Mouse (Mus musculus) heart, embryonic 15.5 days (tissue): Measurements from ENCODE around the gene Trpm8. TPM values are rescaled to one million over a fixed set of nuclear protein-coding genes. Genes with fewer than 3 reads are reported as not detected.
A peak's percentile ranks its signal among the peaks of the same experiment; 100 is the strongest.

Experiments used
- ATAC-seq: fragments of 200-750 bp; cut with Nextera tagmentation; replicated peaks from 2 replicates; pipeline ENCODE4 v1.8.0; 2017; ENCODE audit warnings: low read depth, moderate TSS enrichment; ENCODE audit not compliant: insufficient number of reproducible peaks, insufficient read depth, low FRiP score
- H3K27ac ChIP-seq: fragments of 300-500 bp; sonication (generic); 2 replicates; pipeline ENCODE4 v1.5.1; 2015; ENCODE audit warnings: mild to moderate bottlenecking, inconsistent platforms
- H3K27me3 ChIP-seq: fragments of 300-500 bp; sonication (generic); 2 replicates; pipeline ENCODE4 v1.6.1; 2015; ENCODE audit warnings: inconsistent platforms
- H3K36me3 ChIP-seq: fragments of 300-500 bp; sonication (generic); 2 replicates; pipeline ENCODE4 v1.6.1; 2015; ENCODE audit warnings: mild to moderate bottlenecking, inconsistent platforms
- H3K4me1 ChIP-seq: fragments of 300-500 bp; sonication (generic); replicated peaks from 2 replicates; pipeline ENCODE4 v1.6.1; 2015; ENCODE audit warnings: inconsistent platforms
- H3K4me2 ChIP-seq: fragments of 300-500 bp; sonication (generic); 2 replicates; pipeline ENCODE4 v1.6.1; 2015; ENCODE audit warnings: inconsistent platforms, mild to moderate bottlenecking, moderate library complexity
- H3K4me3 ChIP-seq: fragments of 300-500 bp; sonication (generic); 2 replicates; pipeline ENCODE4 v1.5.1; 2015; ENCODE audit warnings: mild to moderate bottlenecking, inconsistent platforms
- H3K9ac ChIP-seq: fragments of 300-500 bp; sonication (generic); 2 replicates; pipeline ENCODE4 v1.6.1; 2015; ENCODE audit warnings: mild to moderate bottlenecking, inconsistent platforms
- H3K9me3 ChIP-seq: fragments of 300-500 bp; sonication (generic); replicated peaks from 2 replicates; pipeline ENCODE4 v1.6.1; 2016; ENCODE audit warnings: inconsistent platforms
- WGBS: fragments of 180-500 bp; shearing (Covaris S2); methylation state at CpG from one replicate; pipeline ENCODE4 v1.1.7; 2015; ENCODE audit warnings: mixed read lengths; 5-methylcytosine and 5-hydroxymethylcytosine counted together
- polyA plus RNA-seq: library from polyadenylated mRNA; unstranded; fragments of >200 nt; fragmentation: Nextera tagmentation; extraction: Ambion mirVana; gene quantifications from 2 replicates; pipeline ENCODE4 v1.2.1, GENCODE M21; 2015

Gene Trpm8
- polyA plus RNA-seq, 1 experiment from 2014 or later = not detected

DNA sequence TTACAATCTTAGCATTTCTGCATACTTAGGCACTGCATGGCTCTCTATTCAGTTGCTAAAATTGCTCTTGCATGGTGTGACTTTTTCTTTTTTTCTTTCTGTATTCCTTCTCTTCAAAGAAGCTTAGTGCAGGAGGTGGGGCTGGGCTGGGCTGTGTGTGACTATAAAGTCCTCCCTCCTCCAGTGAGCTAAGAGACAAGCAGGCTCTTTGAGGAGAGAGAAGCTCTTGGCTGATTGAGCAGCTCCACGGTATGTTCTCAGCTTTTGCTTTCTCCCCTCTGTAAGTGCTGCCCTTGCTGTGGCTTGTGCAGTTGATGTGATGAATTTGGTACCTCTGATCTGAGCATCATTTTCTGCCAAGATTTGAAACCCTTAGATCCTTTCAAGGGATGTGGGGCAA is 29.1 kb downstream of the Trpm8 start:
- peaks cover 40% of the 10 kb centered on the region for H3K9me3 ChIP-seq
- 58% methylated on average over 1 of the region's 1 CpGs for WGBS

GRCm38 (mm10) chr1:88307180-88307579 is 29.7 kb downstream of the Trpm8 start:
- H3K27ac ChIP-seq = no peak overlapping the region
- ATAC-seq = no peak
- peaks cover 40% of the 10 kb centered on the region for H3K9me3 ChIP-seq
- no peaks in the 10 kb centered on the region for H3K4me1 ChIP-seq
- no peaks in the 10 kb centered on the region for H3K27me3 ChIP-seq
- H3K36me3 ChIP-seq = no peaks in the 10 kb centered on the region
- no peak overlapping the region for H3K4me2 ChIP-seq
- H3K9ac ChIP-seq = no peak overlapping the region
- no peak overlapping the region for H3K4me3 ChIP-seq
- 61% methylated on average over 12 of the region's 12 CpGs for WGBS

More for the DNA sequence above, 29.1 kb downstream of the Trpm8 start:
- H3K27me3 ChIP-seq = no peaks in the 10 kb centered on the region
- no peaks in the 10 kb centered on the region for H3K4me1 ChIP-seq
- no peaks in the 10 kb centered on the region for H3K36me3 ChIP-seq
- no peak overlapping the region for H3K4me3 ChIP-seq
- no peak for ATAC-seq
- H3K9ac ChIP-seq = no peak overlapping the region
- no peak overlapping the region for H3K4me2 ChIP-seq
- no peak overlapping the region for H3K27ac ChIP-seq

GRCm38 (mm10) chr1:88309020-88309419 is 31.6 kb downstream of the Trpm8 start:
- no peak overlapping the region for H3K9ac ChIP-seq
- H3K36me3 ChIP-seq = no peaks in the 10 kb centered on the region
- no peak overlapping the region for H3K4me3 ChIP-seq
- H3K27me3 ChIP-seq = no peaks in the 10 kb centered on the region
- H3K27ac ChIP-seq = no peak overlapping the region
- H3K4me2 ChIP-seq = no peak overlapping the region
- 48% methylated on average over 2 of the region's 2 CpGs for WGBS
- peaks cover 37% of the 10 kb centered on the region for H3K9me3 ChIP-seq
- ATAC-seq = 0 out of 2 replicates have a peak, but pooled peaks have one; percentile 8
- no peaks in the 10 kb centered on the region for H3K4me1 ChIP-seq

GRCm38 (mm10) chr1:88309905-88310304 is 32.4 kb downstream of the Trpm8 start:
- Histone ChIP-seq H3K9ac (no peak overlapping the region), H3K9me3 (peaks cover 31% of the 10 kb centered on the region), H3K4me1 (no peaks in the 10 kb centered on the region), H3K36me3 (no peaks in the 10 kb centered on the region), H3K4me3 (no peak overlapping the region), H3K4me2 (no peak overlapping the region), H3K27ac (no peak overlapping the region), H3K27me3 (no peaks in the 10 kb centered on the region)
- WGBS = 42% methylated on average over 3 of the region's 3 CpGs
- ATAC-seq = no peak

DNA sequence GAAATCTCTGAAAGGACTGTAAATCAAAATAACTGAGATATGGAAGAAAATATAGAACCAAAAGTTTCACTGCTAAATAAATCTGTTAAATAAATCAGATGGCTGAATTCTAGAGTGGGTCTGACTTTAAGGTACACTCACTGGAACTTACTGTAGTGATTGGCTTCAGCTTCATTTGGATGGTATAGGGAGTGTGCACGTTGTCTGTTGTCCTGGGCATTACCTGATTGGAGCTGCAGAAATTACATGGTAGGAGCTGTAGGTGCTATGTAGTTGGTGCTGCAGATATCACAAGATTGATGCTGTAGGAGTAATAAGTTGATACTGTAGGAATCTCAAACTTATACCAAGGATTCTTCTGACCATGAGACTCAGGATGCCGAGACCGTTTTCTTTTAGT is 32.9 kb downstream of the Trpm8 start:
- Histone ChIP-seq H3K4me1 (no peaks in the 10 kb centered on the region), H3K36me3 (no peaks in the 10 kb centered on the region), H3K9me3 (peaks cover 31% of the 10 kb centered on the region), H3K4me3 (no peak overlapping the region), H3K4me2 (no peak overlapping the region), H3K27ac (no peak overlapping the region), H3K27me3 (no peaks in the 10 kb centered on the region), H3K9ac (no peak overlapping the region)
- no peak for ATAC-seq
- 60% methylated on average over 3 of the region's 3 CpGs for WGBS

DNA sequence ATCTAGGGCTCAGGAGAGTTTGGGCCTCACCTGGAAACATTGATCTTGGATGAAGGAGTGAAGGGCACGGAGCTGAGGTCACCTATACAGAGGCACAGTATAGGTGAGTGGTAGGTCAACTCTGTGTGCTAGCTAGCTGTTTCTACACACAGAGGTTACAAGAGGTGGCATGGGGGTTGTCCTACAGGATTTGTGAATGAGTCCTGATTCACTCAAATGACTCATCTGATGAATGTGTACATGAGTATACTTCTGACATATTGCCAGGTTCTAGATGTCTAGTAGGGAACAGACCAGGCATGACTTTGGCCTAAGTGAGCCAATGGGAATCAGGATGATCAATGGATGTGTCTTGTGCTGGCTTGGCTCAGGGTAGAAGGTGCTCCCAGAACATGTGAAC is 39.8 kb downstream of the Trpm8 start:
- H3K4me1 ChIP-seq = no peaks in the 10 kb centered on the region
- H3K9me3 ChIP-seq = no peaks in the 10 kb centered on the region
- ATAC-seq = no peak
- WGBS = 83% methylated on average over 1 of the region's 1 CpGs
- H3K27ac ChIP-seq = no peak overlapping the region
- H3K9ac ChIP-seq = no peak overlapping the region
- H3K36me3 ChIP-seq = no peaks in the 10 kb centered on the region
- no peak overlapping the region for H3K4me2 ChIP-seq
- H3K27me3 ChIP-seq = no peaks in the 10 kb centered on the region
- H3K4me3 ChIP-seq = no peak overlapping the region

DNA sequence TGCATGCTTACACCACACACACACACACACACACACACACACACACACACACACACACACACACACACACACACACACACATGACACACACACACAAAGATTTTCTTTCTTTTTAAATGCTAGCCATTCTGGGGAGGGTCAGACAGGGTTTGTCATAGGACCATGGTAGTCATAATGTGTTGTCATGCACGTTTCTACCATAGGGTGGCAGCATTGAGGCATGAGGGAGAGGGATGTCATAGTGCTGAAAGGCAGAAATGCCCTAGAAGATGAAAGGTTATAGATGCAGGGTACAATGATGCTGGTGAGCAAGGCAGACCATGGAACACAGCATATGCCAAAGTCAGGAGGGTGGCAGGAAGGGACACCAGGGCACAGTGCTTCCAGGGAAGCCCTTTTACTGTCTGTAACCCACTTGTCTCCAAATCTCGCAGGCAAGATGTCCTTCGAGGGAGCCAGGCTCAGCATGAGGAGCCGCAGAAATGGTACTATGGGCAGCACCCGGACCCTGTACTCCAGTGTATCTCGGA is 41.1 kb downstream of the Trpm8 start:
- H3K4me2 ChIP-seq = no peak overlapping the region
- no peaks in the 10 kb centered on the region for H3K4me1 ChIP-seq
- ATAC-seq = no peak
- H3K36me3 ChIP-seq = no peaks in the 10 kb centered on the region
- no peaks in the 10 kb centered on the region for H3K9me3 ChIP-seq
- H3K27ac ChIP-seq = no peak overlapping the region
- no peak overlapping the region for H3K9ac ChIP-seq
- no peaks in the 10 kb centered on the region for H3K27me3 ChIP-seq
- H3K4me3 ChIP-seq = no peak overlapping the region
- 66% methylated on average over 6 of the region's 6 CpGs for WGBS

- Histone ChIP-seq H3K4me3 (no peak overlapping the region), H3K4me1 (no peaks in the 10 kb centered on the region), H3K9me3 (no peaks in the 10 kb centered on the region), H3K4me2 (no peak overlapping the region), H3K36me3 (no peaks in the 10 kb centered on the region), H3K9ac (no peak overlapping the region), H3K27ac (no peak overlapping the region), H3K27me3 (no peaks in the 10 kb centered on the region)
- no peak for ATAC-seq
- WGBS = 70% methylated on average over 7 of the region's 7 CpGs
Measured at GRCm38 (mm10) chr1:88320821-88321395, 43.4 kb downstream of the Trpm8 start.

DNA sequence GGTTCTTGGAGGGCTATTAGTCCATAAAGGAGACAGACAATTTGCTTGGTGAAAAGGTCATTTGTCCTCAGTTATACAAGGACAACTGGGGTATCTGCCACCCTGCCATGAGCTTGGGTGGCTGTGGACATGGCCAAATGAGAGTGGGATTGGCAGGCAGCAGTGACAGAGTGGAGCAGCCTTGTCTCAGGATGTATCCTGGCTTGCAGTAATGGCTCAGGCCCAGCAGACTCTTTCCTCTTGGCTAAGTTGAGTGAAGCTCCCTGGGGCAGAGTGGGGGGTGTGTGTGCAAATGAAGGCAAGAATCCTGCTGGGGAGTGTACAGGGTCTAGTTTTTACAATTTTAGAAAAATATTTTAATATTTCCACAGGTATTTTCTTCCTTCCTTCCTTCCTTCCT is 44.7 kb downstream of the Trpm8 start:
- no peak overlapping the region for H3K4me2 ChIP-seq
- H3K27ac ChIP-seq = no peak overlapping the region
- ATAC-seq = no peak

DNA sequence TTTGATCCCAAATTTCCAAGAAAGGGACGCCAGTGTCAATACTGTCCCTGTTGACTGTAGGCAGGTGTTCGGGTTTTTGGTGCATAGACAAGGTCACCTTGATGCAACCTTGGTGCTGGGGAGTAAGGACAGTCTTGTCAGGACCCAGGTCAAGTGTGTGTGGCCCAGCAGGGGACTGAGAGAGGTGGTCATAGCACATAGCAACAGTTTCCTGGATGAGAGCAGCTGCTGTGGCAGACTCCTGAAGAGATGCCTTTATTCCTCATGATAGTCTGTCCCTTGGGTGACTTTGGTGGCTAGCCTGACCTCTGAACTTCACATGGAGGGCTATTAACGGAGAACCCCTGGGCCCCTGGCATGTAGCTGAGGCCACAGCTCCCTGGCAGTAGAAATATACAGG is 45.6 kb downstream of the Trpm8 start:
- H3K9ac ChIP-seq = no peak overlapping the region
- H3K4me3 ChIP-seq = no peak overlapping the region
- no peak for ATAC-seq
- H3K9me3 ChIP-seq = no peaks in the 10 kb centered on the region
- H3K27ac ChIP-seq = no peak overlapping the region
- no peaks in the 10 kb centered on the region for H3K27me3 ChIP-seq
- no peaks in the 10 kb centered on the region for H3K4me1 ChIP-seq
- WGBS = 67% methylated on average over 3 of the region's 3 CpGs
- H3K36me3 ChIP-seq = no peaks in the 10 kb centered on the region
- no peak overlapping the region for H3K4me2 ChIP-seq

More for the DNA sequence above, 44.7 kb downstream of the Trpm8 start:
- no peaks in the 10 kb centered on the region for H3K4me1 ChIP-seq
- H3K36me3 ChIP-seq = no peaks in the 10 kb centered on the region
- no peak overlapping the region for H3K4me3 ChIP-seq
- no peak overlapping the region for H3K9ac ChIP-seq
- no peaks in the 10 kb centered on the region for H3K9me3 ChIP-seq
- H3K27me3 ChIP-seq = no peaks in the 10 kb centered on the region

- Histone ChIP-seq H3K27me3 (no peaks in the 10 kb centered on the region), H3K4me1 (no peaks in the 10 kb centered on the region), H3K4me2 (no peak overlapping the region), H3K27ac (no peak overlapping the region), H3K36me3 (no peaks in the 10 kb centered on the region), H3K9me3 (no peaks in the 10 kb centered on the region), H3K4me3 (no peak overlapping the region), H3K9ac (no peak overlapping the region)
- no peak for ATAC-seq
- WGBS = 84% methylated on average over 9 of the region's 9 CpGs
Measured at GRCm38 (mm10) chr1:88339481-88339880, 62.0 kb downstream of the Trpm8 start.

DNA sequence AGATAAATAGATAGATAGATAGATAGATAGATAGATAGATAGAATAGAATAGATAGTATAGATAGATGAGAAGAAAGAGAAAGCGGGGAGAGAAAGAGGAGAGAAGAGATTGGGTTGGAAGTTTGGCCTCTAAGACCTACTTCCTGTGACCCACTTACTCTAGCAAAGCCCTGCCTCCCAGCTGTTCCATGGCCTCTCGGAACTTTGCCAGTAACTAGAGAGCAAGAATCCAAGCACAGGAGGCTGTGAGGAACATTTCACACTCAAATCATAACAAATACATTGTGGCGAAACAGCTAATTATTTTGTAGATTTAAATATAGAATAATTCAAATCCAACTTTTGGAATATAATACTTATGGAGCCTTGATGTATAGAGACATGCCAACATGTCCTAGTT is 65.2 kb downstream of the Trpm8 start:
- H3K9me3 ChIP-seq = no peaks in the 10 kb centered on the region
- no peak overlapping the region for H3K9ac ChIP-seq
- H3K27me3 ChIP-seq = 0 out of 2 replicates have a peak, but pooled peaks cover 3% of the 10 kb centered on the region
- no peaks in the 10 kb centered on the region for H3K36me3 ChIP-seq
- no peak overlapping the region for H3K4me3 ChIP-seq
- no peak overlapping the region for H3K27ac ChIP-seq
- no peaks in the 10 kb centered on the region for H3K4me1 ChIP-seq
- whole genome bisulfite sequencing = 77% methylated on average over 3 of the region's 3 CpGs
- no peak overlapping the region for H3K4me2 ChIP-seq
- ATAC-seq = no peak
